Mouse (Mus musculus) stomach, postnatal 0 days (tissue): ENCODE data around the gene Lrg1. TPM values are rescaled to one million over a fixed set of nuclear protein-coding genes. Genes with fewer than 3 reads are reported as not detected.

ENCODE experiments used
- ATAC-seq: fragments of 200-750 bp; cut with Nextera tagmentation; 2 replicates; pipeline ENCODE4 v1.8.0; 2017; ENCODE audit not compliant: low FRiP score, low TSS enrichment
- DNase-seq: peaks from one replicate; pipeline ENCODE4 v3.0.0-alpha.2; 2016; ENCODE audit warnings: low spot score
- H3K27ac ChIP-seq: fragments of 300-500 bp; sonication (generic); replicated peaks from 2 replicates; pipeline ENCODE4 v1.5.1; 2014; ENCODE audit warnings: mild to moderate bottlenecking, control low read depth
- H3K27me3 ChIP-seq: fragments of 300-500 bp; sonication (generic); 2 replicates; pipeline ENCODE4 v1.6.1; 2014; ENCODE audit warnings: low read length; ENCODE audit not compliant: control insufficient read depth, insufficient read depth
- H3K36me3 ChIP-seq: fragments of 300-500 bp; sonication (generic); 2 replicates; pipeline ENCODE4 v1.6.1; 2014; ENCODE audit warnings: low read length, mixed read lengths; ENCODE audit not compliant: control insufficient read depth, insufficient read depth
- H3K4me1 ChIP-seq: fragments of 300-500 bp; sonication (generic); replicated peaks from 2 replicates; pipeline ENCODE4 v1.6.1; 2014; ENCODE audit warnings: antibody characterized with exemption; ENCODE audit not compliant: control insufficient read depth, insufficient read depth
- H3K4me2 ChIP-seq: fragments of 300-500 bp; sonication (generic); replicated peaks from 2 replicates; pipeline ENCODE4 v1.6.1; 2014; ENCODE audit warnings: low read depth, mild to moderate bottlenecking, control low read depth, moderate library complexity
- H3K4me3 ChIP-seq: fragments of 300-500 bp; sonication (generic); 2 replicates; pipeline ENCODE4 v1.5.1; 2014; ENCODE audit warnings: low read depth, low read length, control low read depth
- H3K9ac ChIP-seq: fragments of 300-500 bp; sonication (generic); 2 replicates; pipeline ENCODE4 v1.6.1; 2014; ENCODE audit warnings: mild to moderate bottlenecking, low read length, control low read depth, mixed read lengths
- H3K9me3 ChIP-seq: fragments of 300-500 bp; sonication (generic); 2 replicates; pipeline ENCODE4 v1.6.1; 2016; ENCODE audit warnings: low read length; ENCODE audit not compliant: control insufficient read depth
- CTCF ChIP-seq: IDR thresholded peaks from 2 replicates; pipeline ENCODE4 v1.5.1; 2016; ENCODE audit warnings: antibody characterized with exemption, low read depth, mild to moderate bottlenecking, moderate library complexity
- EP300 ChIP-seq: optimal IDR thresholded peaks from 2 replicates; pipeline ENCODE3; 2016; ENCODE audit warnings: antibody characterized with exemption
- WGBS: fragments of 180-500 bp; shearing (Covaris S2); extraction: QIAGEN DNeasy Blood & Tissue Kit; methylation state at CpG from one replicate; pipeline ENCODE4 v1.1.7; 2014; 5-methylcytosine and 5-hydroxymethylcytosine counted together
- polyA plus RNA-seq: library from polyadenylated mRNA; unstranded; fragments of >200 nt; fragmentation: Nextera tagmentation; extraction: Ambion mirVana; gene quantifications from 2 replicates; pipeline ENCODE4 v1.2.1, GENCODE M21; 2015

Gene Lrg1
- polyA plus RNA-seq, 1 experiment from 2014 or later = 1.2 TPM

DNA sequence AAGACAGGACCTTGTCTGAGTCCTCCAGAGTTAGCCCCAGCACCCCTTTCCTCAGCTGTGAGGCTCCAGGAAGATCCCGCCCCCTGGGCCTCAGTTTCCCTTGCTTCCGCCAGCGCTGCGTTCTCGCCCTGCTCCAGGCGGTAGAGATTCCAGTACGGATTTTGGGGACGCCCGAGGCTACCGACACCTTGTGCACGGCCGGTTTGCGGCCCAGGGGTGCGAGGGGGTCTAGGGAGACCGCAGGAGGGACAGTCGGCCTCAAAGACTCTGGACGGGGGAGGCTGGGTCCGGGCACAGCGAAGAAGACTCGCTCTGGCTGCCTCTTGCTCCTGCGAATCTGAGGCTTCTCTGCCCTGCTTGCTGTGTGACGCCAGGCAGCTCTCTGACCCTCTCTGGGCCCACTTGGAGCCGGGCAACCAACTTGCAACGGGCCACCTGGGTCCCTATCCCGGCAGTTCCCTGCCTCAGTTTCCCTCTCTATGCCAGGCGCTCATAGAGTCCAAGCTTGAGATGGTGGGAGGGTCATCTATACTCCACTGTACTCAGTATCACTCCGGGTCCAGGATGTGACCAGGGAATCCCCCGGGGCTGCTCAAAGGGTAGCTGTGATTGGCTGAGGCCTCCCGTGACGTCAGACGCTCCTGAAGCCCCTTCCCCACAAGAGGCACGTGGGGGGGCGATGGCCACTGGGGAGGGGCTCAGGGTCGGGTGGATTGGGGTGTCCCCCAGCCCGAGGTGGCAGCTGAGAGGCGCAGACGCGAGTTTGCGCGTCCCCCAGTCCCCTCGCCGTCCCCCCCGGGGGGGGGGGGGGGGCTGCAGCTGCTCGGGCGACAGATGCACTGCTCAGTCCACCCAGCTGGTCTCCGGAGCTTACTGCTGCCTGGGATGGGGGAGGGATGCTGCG, 20.2 kb upstream of the Lrg1 start:
- DNase-seq = no peak
- H3K9me3 ChIP-seq = no peaks in the 10 kb centered on the region
- peak overlapping the region; percentile 27 for H3K4me3 ChIP-seq
- no peak overlapping the region for H3K27ac ChIP-seq
- peaks cover 2% of the 10 kb centered on the region; the same call in 1 of the 2 replicates for H3K27me3 ChIP-seq
- 0 out of 2 replicates have a peak, but pooled peaks cover 6% of the 10 kb centered on the region for H3K4me1 ChIP-seq
- no peak; the same call in 1 of the 2 replicates for ATAC-seq
- H3K9ac ChIP-seq = 0 out of 2 replicates have a peak overlapping the region, but pooled peaks have one; percentile 18
- H3K36me3 ChIP-seq = no peaks in the 10 kb centered on the region
- H3K4me2 ChIP-seq = peak overlapping the region; percentile 55
- TF ChIP-seq CTCF (no peak), EP300 (no peak)
- WGBS = 2% methylated on average over 44 of the region's 47 CpGs

DNA sequence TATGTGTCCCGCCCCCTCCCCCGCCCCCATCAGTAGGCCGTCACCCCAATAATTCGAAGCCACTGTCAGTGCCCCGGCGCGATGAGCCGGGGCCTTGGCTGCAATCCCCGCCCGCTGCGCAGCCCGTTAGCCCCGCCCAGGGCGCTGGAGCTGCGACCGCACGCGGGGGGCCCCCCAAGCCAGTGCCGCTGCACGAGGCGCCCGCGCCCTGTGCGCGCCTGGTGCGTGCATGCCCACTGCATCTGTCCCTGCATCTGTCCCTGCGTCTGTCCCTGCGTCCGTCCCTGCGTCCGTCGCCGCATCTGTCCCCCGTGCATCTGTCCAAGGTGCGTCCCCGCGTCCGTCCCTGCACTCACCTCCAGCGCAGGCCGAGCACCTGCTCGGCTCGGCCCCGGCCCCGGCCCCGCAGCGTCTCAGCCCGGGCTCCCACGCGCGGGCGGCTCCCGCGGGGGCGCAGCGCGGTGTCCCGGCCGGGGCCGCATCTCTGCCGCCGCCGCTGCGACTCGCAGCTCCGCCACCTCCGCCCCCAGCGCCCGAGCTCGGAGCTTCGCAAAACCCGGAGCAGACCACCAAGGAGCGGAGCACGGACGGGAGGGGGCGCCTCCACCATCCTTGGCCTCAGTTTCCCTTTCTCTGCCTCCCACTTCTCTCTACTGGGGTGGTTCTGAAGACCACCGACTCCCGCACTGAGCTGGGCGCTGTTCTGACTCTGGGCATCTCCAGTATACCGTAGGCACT, 18.2 kb upstream of the Lrg1 start, which contains the start of gene Sema6b:
Gene Sema6b, minus strand, starts transcription at position 486 of the 738 bp plus-strand sequence.
- Histone ChIP-seq H3K27me3 (peaks cover 2% of the 10 kb centered on the region; the same call in 1 of the 2 replicates), H3K4me3 (peak within 1 kb of the TSS; percentile 55), H3K4me1 (0 out of 2 replicates have a peak, but pooled peaks cover 6% of the 10 kb centered on the region), H3K36me3 (no peaks in the 10 kb centered on the region), H3K4me2 (peak within 1 kb of the TSS; percentile 95), H3K27ac (no peak within 1 kb of the TSS), H3K9ac (peak within 1 kb of the TSS; percentile 41; the same call in 1 of the 2 replicates), H3K9me3 (no peaks in the 10 kb centered on the region)
- DNase-seq (peak; percentile 62), ATAC-seq (peak; percentile 18)
- TF ChIP-seq CTCF (peak; percentile 30; the same call in 1 of the 2 replicates), EP300 (no peak)
- WGBS = 1% methylated on average over 76 of the region's 79 CpGs

DNA sequence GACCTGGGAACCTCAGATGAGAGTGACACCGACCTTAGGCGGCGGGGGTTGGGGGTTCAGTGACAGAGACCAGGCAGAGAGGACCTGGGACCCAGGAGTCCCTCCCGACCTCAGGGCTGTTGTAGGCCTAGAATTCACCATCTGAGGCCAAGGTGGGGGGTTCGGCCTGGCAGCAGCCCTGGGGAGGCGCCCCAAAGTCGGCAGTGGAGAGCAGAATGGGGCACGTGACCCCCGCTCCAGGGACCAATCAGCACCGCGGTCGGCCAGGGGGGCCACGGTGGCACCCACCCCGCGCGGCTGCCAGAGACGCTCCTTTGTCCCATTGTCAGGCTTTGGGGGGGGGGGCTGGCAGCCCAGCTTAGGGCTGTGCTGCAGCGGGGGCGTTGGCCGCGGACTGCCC, 17.6 kb upstream of the Lrg1 start:
- Histone ChIP-seq H3K4me2 (peak overlapping the region; percentile 95), H3K9ac (0 out of 2 replicates have a peak overlapping the region, but pooled peaks have one; percentile 41), H3K27ac (no peak overlapping the region), H3K36me3 (no peaks in the 10 kb centered on the region), H3K9me3 (no peaks in the 10 kb centered on the region), H3K4me3 (peak overlapping the region; percentile 55), H3K27me3 (peaks cover 2% of the 10 kb centered on the region; the same call in 1 of the 2 replicates), H3K4me1 (peaks cover 6% of the 10 kb centered on the region; the same call in 1 of the 2 replicates)
- TF ChIP-seq CTCF = no peak
- TF ChIP-seq EP300 = no peak
- DNase-seq (no peak), ATAC-seq (no peak)
- WGBS = 17% methylated on average over 15 of the region's 21 CpGs

DNA sequence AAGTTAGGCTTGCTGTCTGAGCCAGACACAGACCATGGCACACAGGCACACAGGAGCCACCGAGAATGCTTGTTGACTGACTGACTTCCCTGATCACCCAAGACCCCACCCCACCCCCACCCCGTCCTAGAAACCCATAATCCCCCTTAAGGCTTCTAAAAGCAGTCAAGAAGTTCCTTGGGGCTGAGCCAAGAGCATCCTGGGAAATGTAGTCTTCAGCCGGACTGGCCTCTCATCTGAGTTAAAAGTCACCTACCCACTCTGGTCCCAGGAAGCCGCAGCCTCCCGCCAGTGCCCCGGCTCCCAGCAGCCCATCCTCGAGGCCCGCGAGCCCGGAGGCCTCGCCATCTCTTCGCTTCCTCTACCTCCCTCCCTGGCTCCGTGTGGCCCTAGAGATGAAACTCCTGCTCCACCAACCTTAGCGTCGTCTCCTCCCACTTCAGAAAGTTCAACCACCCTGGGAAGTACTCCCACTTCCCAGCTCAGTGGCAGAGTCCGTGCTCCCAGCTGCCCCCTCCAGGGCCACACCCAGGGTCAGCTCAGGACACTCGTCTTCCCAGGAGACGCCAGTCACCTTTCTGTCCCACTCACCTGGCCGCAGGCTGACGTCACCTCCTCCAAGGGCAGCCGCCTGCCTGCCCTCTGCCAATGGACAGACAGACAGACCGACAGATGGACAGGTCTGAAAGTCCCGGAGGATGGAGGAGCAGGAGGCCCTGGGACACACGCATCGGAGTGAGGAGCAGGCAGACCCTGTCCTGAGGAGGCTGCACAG, 16.2 kb upstream of the Lrg1 start:
- no peak for TF ChIP-seq EP300
- no peak for TF ChIP-seq CTCF
- no peak overlapping the region for H3K9ac ChIP-seq
- WGBS = 26% methylated on average over 25 of the region's 25 CpGs
- H3K9me3 ChIP-seq = no peaks in the 10 kb centered on the region
- H3K27ac ChIP-seq = no peak overlapping the region
- no peak for DNase-seq
- no peak overlapping the region for H3K4me2 ChIP-seq
- H3K4me3 ChIP-seq = no peak overlapping the region
- peaks cover 2% of the 10 kb centered on the region; the same call in 1 of the 2 replicates for H3K27me3 ChIP-seq
- H3K4me1 ChIP-seq = peaks cover 9% of the 10 kb centered on the region
- no peak for ATAC-seq
- H3K36me3 ChIP-seq = no peaks in the 10 kb centered on the region

DNA sequence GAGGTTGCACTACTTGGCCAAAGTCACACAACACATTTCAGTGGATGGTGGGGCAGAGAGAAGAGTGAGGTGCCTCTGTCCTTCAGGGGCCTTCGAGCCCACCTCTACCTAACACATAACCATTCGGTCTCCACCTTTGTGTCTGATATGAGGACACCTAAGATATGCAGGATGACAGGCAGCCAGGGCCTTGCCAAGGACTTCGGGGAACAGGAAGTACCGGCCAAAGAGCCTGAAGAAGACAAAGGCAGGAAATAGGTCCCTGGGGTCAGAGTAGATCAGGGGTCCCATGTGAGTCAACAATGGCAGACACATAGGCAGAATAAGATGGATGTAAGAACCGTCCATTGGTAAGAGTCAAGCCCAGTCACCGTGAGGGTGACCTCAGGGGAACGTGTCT, 14.8 kb upstream of the Lrg1 start:
- no peaks in the 10 kb centered on the region for H3K9me3 ChIP-seq
- 84% methylated on average over 7 of the region's 7 CpGs for WGBS
- H3K9ac ChIP-seq = no peak overlapping the region
- peaks cover 6% of the 10 kb centered on the region for H3K4me1 ChIP-seq
- no peak for DNase-seq
- ATAC-seq = no peak
- H3K27me3 ChIP-seq = peaks cover 2% of the 10 kb centered on the region; the same call in 1 of the 2 replicates
- no peak overlapping the region for H3K27ac ChIP-seq
- H3K36me3 ChIP-seq = no peaks in the 10 kb centered on the region
- TF ChIP-seq EP300 (no peak), CTCF (no peak)
- no peak overlapping the region for H3K4me3 ChIP-seq
- H3K4me2 ChIP-seq = no peak overlapping the region
